Mouse (Mus musculus): ENCODE data around the gene Gstt4. TPM values are rescaled to one million over a fixed set of nuclear protein-coding genes. Genes with fewer than 3 reads are reported as not detected.
"Not testable (repeated sequence)": the region's sequence is repeated elsewhere in the genome, so short reads cannot be mapped to it uniquely, and the experiment has no call there.

The Gstt4 gene
- total and polyA plus RNA-seq, 2 experiments from 2014 or later, result not detected

DNA sequence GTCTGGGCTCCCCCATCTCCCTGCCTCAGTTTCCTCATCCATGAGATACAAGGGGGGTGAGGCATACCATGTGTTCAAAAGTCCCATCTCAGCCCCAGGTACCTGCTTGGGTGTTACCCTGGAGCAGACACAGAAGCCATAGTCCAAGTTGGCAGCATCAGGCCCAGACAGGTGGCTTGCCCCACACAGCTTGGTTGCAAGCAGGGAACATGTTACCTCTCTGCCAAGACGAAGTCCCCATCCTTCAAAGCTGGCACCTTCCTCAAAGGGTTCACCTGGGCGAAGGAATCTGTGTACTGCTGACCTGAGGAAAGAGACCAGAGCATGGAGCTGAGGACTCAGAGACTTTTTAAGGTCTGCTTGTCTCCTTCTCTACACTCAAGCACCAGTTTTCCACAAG lies 44.5 kb downstream of the Gstt4 start:
- Histone ChIP-seq H3K36me3 (ENCODE audit: insufficient read depth) (no peaks in the 10 kb centered on the region), H3K4me3 (ENCODE audit: low read depth, low read length) (no peak overlapping the region), H3K9ac (no peak overlapping the region), H3K27ac (ENCODE audit: low read depth, low read length) (no peak overlapping the region), H3K4me1 (ENCODE audit: insufficient read depth) (0 out of 2 replicates have a peak, but pooled peaks cover 8% of the 10 kb centered on the region), H3K9me3 (ENCODE audit: low read length) (no peaks in the 10 kb centered on the region), H3K4me2 (ENCODE audit: low read depth) (no peak overlapping the region), H3K27me3 (ENCODE audit: insufficient read depth, low read length) (peaks cover 16% of the 10 kb centered on the region)
- no peak for ATAC-seq
- DNase-seq, result no peak
- 77% methylated on average over 2 of the region's 2 CpGs for WGBS
- no peak for TF ChIP-seq CTCF (IDR thresholded peaks at IDR 0.05; ENCODE audit: low read depth)

DNA sequence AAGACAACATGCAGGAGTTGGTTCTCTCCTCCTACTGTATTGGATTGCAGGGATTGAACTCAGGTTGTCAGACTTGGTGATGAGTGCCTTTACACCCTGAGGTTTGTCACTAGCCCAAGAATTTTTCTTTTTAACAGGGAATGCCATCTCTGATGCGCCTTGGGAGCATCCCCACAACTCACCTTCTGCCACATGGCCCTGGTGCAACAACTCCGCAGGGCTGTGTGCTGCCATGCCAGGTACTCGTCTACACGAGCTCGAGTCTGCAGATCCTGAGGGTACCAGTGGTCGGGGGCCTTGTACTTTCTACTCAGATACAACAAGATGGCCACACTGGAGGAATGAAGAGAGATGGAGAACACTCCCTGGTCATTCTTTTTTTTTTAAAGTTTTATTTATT lies 45.8 kb downstream of the Gstt4 start:
- no peak for ATAC-seq
- 85% methylated on average over 6 of the region's 6 CpGs for WGBS

DNA sequence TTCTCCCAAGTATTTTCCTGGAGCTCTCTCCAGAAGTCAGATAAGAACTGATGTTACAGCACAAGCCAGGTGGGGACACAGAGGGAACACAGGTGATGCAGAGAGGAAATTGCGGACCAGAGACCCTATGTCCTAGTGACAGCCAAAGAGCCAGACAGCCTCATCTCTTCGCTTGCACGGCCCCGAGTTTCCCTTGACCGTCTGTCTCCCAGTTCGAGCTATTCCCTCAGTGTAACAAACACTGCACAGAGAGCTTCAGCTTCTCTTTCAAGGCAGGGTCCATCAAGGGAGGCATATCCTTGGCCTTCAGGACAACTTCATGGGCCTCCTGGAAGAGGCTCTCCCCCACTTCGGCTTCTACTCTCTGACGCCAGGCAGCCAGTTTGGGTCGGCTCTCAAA lies 47.8 kb downstream of the Gstt4 start:
- H3K36me3 ChIP-seq (ENCODE audit: insufficient read depth), result no peaks in the 10 kb centered on the region
- no peak overlapping the region for H3K4me3 ChIP-seq (ENCODE audit: low read depth, low read length)
- H3K9me3 ChIP-seq (ENCODE audit: low read length), result no peaks in the 10 kb centered on the region
- H3K27ac ChIP-seq (ENCODE audit: low read depth, low read length), result no peak overlapping the region
- ATAC-seq, result no peak
- WGBS, result 90% methylated on average over 9 of the region's 9 CpGs
- no peak for TF ChIP-seq CTCF (IDR thresholded peaks at IDR 0.05; ENCODE audit: low read depth)
- no peaks in the 10 kb centered on the region; the same call in 1 of the 2 replicates for H3K27me3 ChIP-seq (ENCODE audit: insufficient read depth, low read length)
- DNase-seq, result no peak
- no peak overlapping the region for H3K4me2 ChIP-seq (ENCODE audit: low read depth)
- no peak overlapping the region for H3K9ac ChIP-seq
- H3K4me1 ChIP-seq (ENCODE audit: insufficient read depth), result 0 out of 2 replicates have a peak, but pooled peaks cover 3% of the 10 kb centered on the region

More for the DNA sequence above, 45.8 kb downstream of the Gstt4 start:
- no peak for TF ChIP-seq CTCF (IDR thresholded peaks at IDR 0.05; ENCODE audit: low read depth)
- no peak overlapping the region for H3K4me3 ChIP-seq (ENCODE audit: low read depth, low read length)
- no peak for DNase-seq
- 0 out of 2 replicates have a peak, but pooled peaks cover 11% of the 10 kb centered on the region for H3K4me1 ChIP-seq (ENCODE audit: insufficient read depth)
- peaks cover 16% of the 10 kb centered on the region for H3K27me3 ChIP-seq (ENCODE audit: insufficient read depth, low read length)
- H3K27ac ChIP-seq (ENCODE audit: low read depth, low read length), result no peak overlapping the region
- H3K9ac ChIP-seq, result no peak overlapping the region
- H3K36me3 ChIP-seq (ENCODE audit: insufficient read depth), result no peaks in the 10 kb centered on the region
- no peaks in the 10 kb centered on the region for H3K9me3 ChIP-seq (ENCODE audit: low read length)
- H3K4me2 ChIP-seq (ENCODE audit: low read depth), result no peak overlapping the region

- WGBS, result 91% methylated on average over 5 of the region's 5 CpGs
These were observed 48.2 kb downstream of the Gstt4 start for GRCm38 (mm10) chr10:75774102-75774501.

DNA sequence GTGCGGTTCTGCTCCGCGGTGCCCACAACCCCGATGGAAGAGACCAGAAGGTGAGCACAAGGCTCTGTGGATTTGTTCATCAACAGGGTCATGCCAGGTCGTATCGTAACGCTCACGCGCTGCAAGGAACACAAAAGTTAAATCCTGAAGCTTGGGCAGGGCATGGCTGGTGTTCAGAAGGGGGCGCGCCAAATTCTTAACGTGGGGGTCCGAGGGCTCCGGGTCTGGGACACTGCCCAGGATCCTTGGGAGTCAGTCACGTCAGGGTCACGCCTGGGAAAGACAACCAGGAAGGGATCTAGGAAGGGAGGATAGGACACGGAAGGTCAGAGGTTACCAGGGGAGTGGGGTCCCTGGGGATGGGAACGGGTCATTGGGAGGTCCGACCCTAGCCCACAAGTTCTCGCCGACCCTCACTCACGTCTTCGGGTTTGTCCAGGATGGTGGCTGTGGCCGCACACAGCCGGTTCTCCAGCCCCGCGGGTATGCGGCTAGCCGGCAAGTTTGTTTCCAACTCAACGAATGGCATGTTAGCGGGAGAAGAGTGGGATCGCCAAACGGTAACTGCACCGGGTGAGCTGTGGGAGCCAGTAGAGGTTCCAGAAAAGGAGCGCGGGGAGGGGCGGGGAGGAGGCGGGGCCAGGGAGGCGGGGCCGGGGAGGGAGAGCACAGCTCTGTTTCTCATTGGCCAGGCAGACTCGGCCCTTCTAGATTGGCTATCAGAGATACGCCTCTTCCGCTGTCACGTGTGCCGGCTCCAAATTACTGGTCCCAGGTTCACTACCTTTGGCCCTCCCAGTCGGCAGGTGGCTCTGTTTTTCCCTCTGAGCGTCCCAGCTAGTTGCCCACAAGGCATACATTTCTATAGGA lies 49.3 kb downstream of the Gstt4 start, which contains the start of gene Ddt:
Gene Ddt (minus strand): TSS at position 620 of the 870 bp plus-strand sequence.
- no peak within 1 kb of the TSS; the same call in 1 of the 2 replicates for H3K27ac ChIP-seq (ENCODE audit: low read depth, low read length)
- under 1% methylated on average over 47 of the region's 47 CpGs for WGBS

More at GRCm38 (mm10) chr10:75774102-75774501, 48.2 kb downstream of the Gstt4 start:
- DNase-seq, result no peak
- Histone ChIP-seq H3K4me2 (ENCODE audit: low read depth) (no peak overlapping the region), H3K4me3 (ENCODE audit: low read depth, low read length) (no peak overlapping the region), H3K27ac (ENCODE audit: low read depth, low read length) (no peak overlapping the region), H3K9me3 (ENCODE audit: low read length) (no peaks in the 10 kb centered on the region), H3K4me1 (ENCODE audit: insufficient read depth) (0 out of 2 replicates have a peak, but pooled peaks cover 3% of the 10 kb centered on the region), H3K27me3 (ENCODE audit: insufficient read depth, low read length) (no peaks in the 10 kb centered on the region), H3K9ac (no peak overlapping the region), H3K36me3 (ENCODE audit: insufficient read depth) (no peaks in the 10 kb centered on the region)
- no peak for TF ChIP-seq CTCF (IDR thresholded peaks at IDR 0.05; ENCODE audit: low read depth)
- ATAC-seq, result no peak

GRCm38 (mm10) chr10:75767756-75768155 lies 54.6 kb downstream of the Gstt4 start:
- H3K4me2 ChIP-seq (ENCODE audit: low read depth); H3K4me1 ChIP-seq (ENCODE audit: insufficient read depth); H3K27me3 ChIP-seq (ENCODE audit: insufficient read depth, low read length); H3K9me3 ChIP-seq (ENCODE audit: low read length); ATAC-seq; H3K4me3 ChIP-seq (ENCODE audit: low read depth, low read length); DNase-seq; H3K9ac ChIP-seq; H3K36me3 ChIP-seq (ENCODE audit: insufficient read depth); H3K27ac ChIP-seq (ENCODE audit: low read depth, low read length): not testable (repeated sequence)
- 29% methylated on average over 5 of the region's 5 CpGs for WGBS

More for the DNA sequence above, 49.3 kb downstream of the Gstt4 start, which contains the start of gene Ddt:
- DNase-seq (peak; percentile 89), ATAC-seq (peak; percentile 98)
- Histone ChIP-seq H3K4me2 (ENCODE audit: low read depth) (peak within 1 kb of the TSS; percentile 95), H3K27me3 (ENCODE audit: insufficient read depth, low read length) (no peaks in the 10 kb centered on the region), H3K4me1 (ENCODE audit: insufficient read depth) (0 out of 2 replicates have a peak, but pooled peaks cover 3% of the 10 kb centered on the region), H3K9me3 (ENCODE audit: low read length) (no peaks in the 10 kb centered on the region), H3K9ac (peak within 1 kb of the TSS; percentile 63), H3K4me3 (ENCODE audit: low read depth, low read length) (peak within 1 kb of the TSS; percentile 54), H3K36me3 (ENCODE audit: insufficient read depth) (no peaks in the 10 kb centered on the region)
- TF ChIP-seq CTCF (IDR thresholded peaks at IDR 0.05; ENCODE audit: low read depth), result peak; percentile 15; the same call in 1 of the 2 replicates

GRCm38 (mm10) chr10:75766856-75767255 lies 55.5 kb downstream of the Gstt4 start:
- no peak overlapping the region for H3K4me3 ChIP-seq (ENCODE audit: low read depth, low read length)
- WGBS, result 87% methylated on average over 6 of the region's 6 CpGs

More at GRCm38 (mm10) chr10:75766856-75767255, 55.5 kb downstream of the Gstt4 start:
- ATAC-seq (no peak), DNase-seq (no peak)
- Histone ChIP-seq H3K27ac (ENCODE audit: low read depth, low read length) (no peak overlapping the region), H3K27me3 (ENCODE audit: insufficient read depth, low read length) (no peaks in the 10 kb centered on the region), H3K36me3 (ENCODE audit: insufficient read depth) (no peaks in the 10 kb centered on the region), H3K9me3 (ENCODE audit: low read length) (no peaks in the 10 kb centered on the region), H3K4me1 (ENCODE audit: insufficient read depth) (peaks cover 9% of the 10 kb centered on the region), H3K9ac (no peak overlapping the region), H3K4me2 (ENCODE audit: low read depth) (no peak overlapping the region)
- TF ChIP-seq CTCF (IDR thresholded peaks at IDR 0.05; ENCODE audit: low read depth), result no peak

Other genes starting within 250 kb of the Gstt4 start
- 3.2 and 4.3 TPM in 2 replicates for gene Ggt5, start 233.2 kb downstream of the Gstt4 start, total RNA-seq (2014; rRNA removed)
- gene Ggt5, start 233.2 kb downstream of the Gstt4 start, polyA plus RNA-seq (2015; fragmentation: Nextera tagmentation; extraction: Ambion mirVana), result 1.5 and 2.6 TPM in 2 replicates
- 2.2 and 2.6 TPM in 2 replicates for gene Susd2, start 178.5 kb downstream of the Gstt4 start, total RNA-seq (2014; rRNA removed)
- gene Susd2, start 178.5 kb downstream of the Gstt4 start, polyA plus RNA-seq (2015; fragmentation: Nextera tagmentation; extraction: Ambion mirVana), result 2.2 TPM in 2 replicates
- 67.0 and 85.5 TPM in 2 replicates for gene Cabin1, start 58.2 kb downstream of the Gstt4 start, total RNA-seq (2014; rRNA removed)
- 19.8 and 28.0 TPM in 2 replicates for gene Cabin1, start 58.2 kb downstream of the Gstt4 start, polyA plus RNA-seq (2015; fragmentation: Nextera tagmentation; extraction: Ambion mirVana)
- 33.3 and 39.7 TPM in 2 replicates for gene Ddt, start 49.1 kb downstream of the Gstt4 start, total RNA-seq (2014; rRNA removed)
- gene Ddt, start 49.1 kb downstream of the Gstt4 start, polyA plus RNA-seq (2015; fragmentation: Nextera tagmentation; extraction: Ambion mirVana), result 78.2 and 79.4 TPM in 2 replicates
- gene Gm20441, start 41.6 kb downstream of the Gstt4 start, total RNA-seq (2014; rRNA removed), result not detected in 2 replicates
- gene Gm20441, start 41.6 kb downstream of the Gstt4 start, polyA plus RNA-seq (2015; fragmentation: Nextera tagmentation; extraction: Ambion mirVana), result not detected in 2 replicates
- 1.7 and 2.3 TPM in 2 replicates for gene Gstt3, start 41.1 kb downstream of the Gstt4 start, total RNA-seq (2014; rRNA removed)
- 1.8 and 2.2 TPM in 2 replicates for gene Gstt3, start 41.1 kb downstream of the Gstt4 start, polyA plus RNA-seq (2015; fragmentation: Nextera tagmentation; extraction: Ambion mirVana)
- gene Gstt1, start 24.0 kb downstream of the Gstt4 start, total RNA-seq (2014; rRNA removed), result 19.2 and 22.8 TPM in 2 replicates
- 18.6 and 21.3 TPM in 2 replicates for gene Gstt1, start 24.0 kb downstream of the Gstt4 start, polyA plus RNA-seq (2015; fragmentation: Nextera tagmentation; extraction: Ambion mirVana)
- gene Gstt2, start 14.9 kb upstream of the Gstt4 start, total RNA-seq (2014; rRNA removed), result 4.5 and 5.1 TPM in 2 replicates
- 7.4 and 7.8 TPM in 2 replicates for gene Gstt2, start 14.9 kb upstream of the Gstt4 start, polyA plus RNA-seq (2015; fragmentation: Nextera tagmentation; extraction: Ambion mirVana)
- gene Mif, start 37.7 kb upstream of the Gstt4 start, total RNA-seq (2014; rRNA removed), result 598 and 704 TPM in 2 replicates
- 2,127 and 2,602 TPM in 2 replicates for gene Mif, start 37.7 kb upstream of the Gstt4 start, polyA plus RNA-seq (2015; fragmentation: Nextera tagmentation; extraction: Ambion mirVana)
- 2.1 and 4.7 TPM in 2 replicates for gene Derl3, start 70.9 kb upstream of the Gstt4 start, total RNA-seq (2014; rRNA removed)
- gene Derl3, start 70.9 kb upstream of the Gstt4 start, polyA plus RNA-seq (2015; fragmentation: Nextera tagmentation; extraction: Ambion mirVana), result 1.4 and 1.7 TPM in 2 replicates
- gene Smarcb1, start 99.1 kb upstream of the Gstt4 start, total RNA-seq (2014; rRNA removed), result 155 and 173 TPM in 2 replicates
- 239 and 246 TPM in 2 replicates for gene Smarcb1, start 99.1 kb upstream of the Gstt4 start, polyA plus RNA-seq (2015; fragmentation: Nextera tagmentation; extraction: Ambion mirVana)
- gene Chchd10, start 110.6 kb upstream of the Gstt4 start, total RNA-seq (2014; rRNA removed), result 69.9 and 93.0 TPM in 2 replicates
- gene Chchd10, start 110.6 kb upstream of the Gstt4 start, polyA plus RNA-seq (2015; fragmentation: Nextera tagmentation; extraction: Ambion mirVana), result 97.1 and 121 TPM in 2 replicates
- gene Mmp11, start 114.0 kb upstream of the Gstt4 start, total RNA-seq (2014; rRNA removed), result 11.7 and 13.5 TPM in 2 replicates
- gene Mmp11, start 114.0 kb upstream of the Gstt4 start, polyA plus RNA-seq (2015; fragmentation: Nextera tagmentation; extraction: Ambion mirVana), result 14.3 and 16.5 TPM in 2 replicates
- 0.95 and 2.8 TPM in 2 replicates for gene Gm867, start 118.1 kb upstream of the Gstt4 start, total RNA-seq (2014; rRNA removed)
- 0.97 and 1.0 TPM in 2 replicates for gene Gm867, start 118.1 kb upstream of the Gstt4 start, polyA plus RNA-seq (2015; fragmentation: Nextera tagmentation; extraction: Ambion mirVana)
- not detected in 2 replicates for gene Vpreb3, start 120.5 kb upstream of the Gstt4 start, total RNA-seq (2014; rRNA removed)
- 0.45 and 1.4 TPM in 2 replicates for gene Vpreb3, start 120.5 kb upstream of the Gstt4 start, polyA plus RNA-seq (2015; fragmentation: Nextera tagmentation; extraction: Ambion mirVana)
- not detected in 2 replicates for gene Gm5134, start 132.0 kb upstream of the Gstt4 start, total RNA-seq (2014; rRNA removed)
- gene Gm5134, start 132.0 kb upstream of the Gstt4 start, polyA plus RNA-seq (2015; fragmentation: Nextera tagmentation; extraction: Ambion mirVana), result not detected in 2 replicates
- 5.8 and 7.9 TPM in 2 replicates for gene Zfp280b, start 210.1 kb upstream of the Gstt4 start, total RNA-seq (2014; rRNA removed)
- 7.7 and 9.0 TPM in 2 replicates for gene Zfp280b, start 210.1 kb upstream of the Gstt4 start, polyA plus RNA-seq (2015; fragmentation: Nextera tagmentation; extraction: Ambion mirVana)

Data from forebrain, postnatal 0 days (tissue).